Mouse (Mus musculus) C2C12 (cell line): ENCODE data around the gene Armh3. TPM values are rescaled to one million over a fixed set of nuclear protein-coding genes. Genes with fewer than 3 reads are reported as not detected.

Experiments used
- H3K27me3 ChIP-seq: one replicate; pipeline ENCODE4 v1.6.1; 2011; ENCODE audit not compliant: control insufficient read depth, insufficient read depth, insufficient read length
- H3K36me3 ChIP-seq: one replicate; pipeline ENCODE4 v1.6.1; 2011; ENCODE audit not compliant: control insufficient read depth, insufficient read depth
- H3K4me3 ChIP-seq: one replicate; pipeline ENCODE4 v1.5.1; 2011; ENCODE audit warnings: mild to moderate bottlenecking, control low read depth; ENCODE audit not compliant: poor library complexity, insufficient read depth, severe bottlenecking
- H3K79me2 ChIP-seq: one replicate; pipeline ENCODE4 v1.6.1; 2011; ENCODE audit not compliant: control insufficient read depth, insufficient read depth
- H3K79me3 ChIP-seq: one replicate; pipeline ENCODE4 v1.6.1; 2011; ENCODE audit warnings: low read depth, control low read depth
- H3ac ChIP-seq: one replicate; pipeline ENCODE3; 2011; ENCODE audit warnings: low read depth; ENCODE audit not compliant: control insufficient read depth, insufficient read length
- CEBPB ChIP-seq: IDR thresholded peaks from one replicate; pipeline ENCODE4 v1.6.1; 2011; ENCODE audit warnings: low read depth, mild to moderate bottlenecking, control low read depth, moderate library complexity
- CTCF ChIP-seq: IDR thresholded peaks from one replicate; pipeline ENCODE4 v1.5.1; 2011; ENCODE audit not compliant: control insufficient read depth, insufficient read depth, insufficient read length
- FOSL1 ChIP-seq: IDR thresholded peaks from one replicate; pipeline ENCODE4 v1.8.0; 2011; ENCODE audit warnings: mild to moderate bottlenecking, low read length; ENCODE audit not compliant: poor library complexity, insufficient read depth, severe bottlenecking
- MAX ChIP-seq: IDR thresholded peaks from one replicate; pipeline ENCODE4 v1.6.1; 2011; ENCODE audit warnings: mild to moderate bottlenecking, control low read depth
- MYOD1 ChIP-seq: IDR thresholded peaks from one replicate; pipeline ENCODE4 v1.6.1; 2011; ENCODE audit warnings: low read depth; ENCODE audit not compliant: control insufficient read depth, insufficient read length
- MYOG ChIP-seq: IDR thresholded peaks from one replicate; pipeline ENCODE4 v1.6.1; 2011; ENCODE audit not compliant: control insufficient read depth, insufficient read length; ENCODE audit errors: extremely low read depth
- USF1 ChIP-seq: IDR thresholded peaks from one replicate; pipeline ENCODE4 v1.6.1; 2011; ENCODE audit warnings: low read depth, mild to moderate bottlenecking, control low read depth, moderate library complexity
- polyA plus RNA-seq: library from polyadenylated mRNA; unstranded; fragments of >200 nt; fragmentation: generic; extraction: Trizol; gene quantifications from one replicate; pipeline ENCODE4 v1.2.1, GENCODE M21; 2012; ENCODE audit warnings: missing spikeins

Gene Armh3
- polyA plus RNA-seq, 1 experiment, result 6.4 TPM

- Histone ChIP-seq H3K27me3 (no peaks in the 10 kb centered on the region), H3K79me2 (no peaks in the 10 kb centered on the region), H3ac (no peak overlapping the region), H3K36me3 (peaks cover 8% of the 10 kb centered on the region), H3K4me3 (no peak overlapping the region), H3K79me3 (no peaks in the 10 kb centered on the region)
- TF ChIP-seq FOSL1 (no peak), MYOG (no peak), CEBPB (no peak), MAX (no peak), USF1 (no peak), MYOD1 (no peak), CTCF (no peak)
Observed at GRCm38 (mm10) chr19:45916461-45916860, 81.8 kb downstream of the Armh3 start.

- Histone ChIP-seq H3K27me3 (no peaks in the 10 kb centered on the region), H3K79me2 (no peaks in the 10 kb centered on the region), H3K79me3 (no peaks in the 10 kb centered on the region), H3K36me3 (peaks cover 5% of the 10 kb centered on the region), H3K4me3 (no peak overlapping the region), H3ac (no peak overlapping the region)
- no peak for TF ChIP-seq MYOD1
- no peak for TF ChIP-seq FOSL1
- no peak for TF ChIP-seq MYOG
- no peak for TF ChIP-seq CEBPB
- TF ChIP-seq CTCF, result no peak
- TF ChIP-seq MAX, result no peak
- TF ChIP-seq USF1, result no peak
Observed at GRCm38 (mm10) chr19:45916026-45916425, 82.3 kb downstream of the Armh3 start.

- Histone ChIP-seq H3K79me3 (no peaks in the 10 kb centered on the region), H3K4me3 (no peak overlapping the region), H3K79me2 (no peaks in the 10 kb centered on the region), H3K27me3 (no peaks in the 10 kb centered on the region), H3ac (no peak overlapping the region), H3K36me3 (no peaks in the 10 kb centered on the region)
- TF ChIP-seq MYOG (no peak), FOSL1 (no peak), USF1 (no peak), MYOD1 (no peak), CEBPB (no peak), MAX (no peak), CTCF (no peak)
Observed at GRCm38 (mm10) chr19:45913036-45913435, 85.3 kb downstream of the Armh3 start.

- no peaks in the 10 kb centered on the region for H3K36me3 ChIP-seq
- H3ac ChIP-seq, result no peak overlapping the region
- TF ChIP-seq CTCF (no peak), MYOG (no peak)
- H3K4me3 ChIP-seq, result no peak overlapping the region
- H3K79me2 ChIP-seq, result no peaks in the 10 kb centered on the region
- H3K79me3 ChIP-seq, result no peaks in the 10 kb centered on the region
- no peaks in the 10 kb centered on the region for H3K27me3 ChIP-seq
Observed at GRCm38 (mm10) chr19:45912376-45912775, 85.9 kb downstream of the Armh3 start.

GRCm38 (mm10) chr19:45911236-45912025, 86.9 kb downstream of the Armh3 start:
- H3K79me2 ChIP-seq, result no peaks in the 10 kb centered on the region
- no peaks in the 10 kb centered on the region for H3K27me3 ChIP-seq
- no peak overlapping the region for H3K4me3 ChIP-seq
- no peak for TF ChIP-seq CEBPB
- no peak for TF ChIP-seq CTCF
- TF ChIP-seq MYOD1, result no peak
- no peak for TF ChIP-seq MAX
- no peak for TF ChIP-seq MYOG
- no peak for TF ChIP-seq USF1
- TF ChIP-seq FOSL1, result no peak
- H3K79me3 ChIP-seq, result no peaks in the 10 kb centered on the region
- no peak overlapping the region for H3ac ChIP-seq
- H3K36me3 ChIP-seq, result no peaks in the 10 kb centered on the region

- no peak overlapping the region for H3K4me3 ChIP-seq
- no peaks in the 10 kb centered on the region for H3K36me3 ChIP-seq
- no peaks in the 10 kb centered on the region for H3K79me2 ChIP-seq
- H3ac ChIP-seq, result no peak overlapping the region
- H3K27me3 ChIP-seq, result no peaks in the 10 kb centered on the region
- H3K79me3 ChIP-seq, result no peaks in the 10 kb centered on the region
- TF ChIP-seq MYOG (no peak), USF1 (no peak), CTCF (no peak), MAX (no peak), MYOD1 (no peak), CEBPB (no peak), FOSL1 (no peak)
Observed at GRCm38 (mm10) chr19:45908246-45908645, 90.0 kb downstream of the Armh3 start.
